Mouse (Mus musculus) ES-Bruce4 (cell line): ENCODE data around the gene Tenm4. TPM values are rescaled to one million over a fixed set of nuclear protein-coding genes. Genes with fewer than 3 reads are reported as not detected.

ENCODE experiments used
- H3K27ac ChIP-seq: 2 replicates; pipeline ENCODE4 v1.5.1; 2012; ENCODE audit warnings: low read length, inconsistent platforms; ENCODE audit not compliant: insufficient read depth
- H3K27me3 ChIP-seq: 2 replicates; pipeline ENCODE4 v1.6.1; 2012; ENCODE audit warnings: mild to moderate bottlenecking, low read length, inconsistent platforms; ENCODE audit not compliant: control insufficient read depth, poor library complexity, insufficient read depth, severe bottlenecking
- H3K36me3 ChIP-seq: 2 replicates; pipeline ENCODE4 v1.6.1; 2012; ENCODE audit warnings: inconsistent platforms, mild to moderate bottlenecking, low read length, moderate library complexity; ENCODE audit not compliant: control insufficient read depth, poor library complexity, insufficient read depth, severe bottlenecking
- H3K4me1 ChIP-seq: one replicate; pipeline ENCODE4 v1.8.1; 2011; ENCODE audit warnings: low read length; ENCODE audit not compliant: control insufficient read depth, insufficient read depth
- H3K4me3 ChIP-seq: 2 replicates; pipeline ENCODE4 v1.5.1; 2011; ENCODE audit warnings: low read depth, mild to moderate bottlenecking, low read length
- H3K9ac ChIP-seq: 2 replicates; pipeline ENCODE4 v1.6.1; 2012; ENCODE audit warnings: low read depth, mild to moderate bottlenecking, inconsistent platforms; ENCODE audit not compliant: poor library complexity, severe bottlenecking
- H3K9me3 ChIP-seq: replicated peaks from 2 replicates; pipeline ENCODE4 v1.6.1; 2012; ENCODE audit warnings: mild to moderate bottlenecking, low read length, inconsistent platforms; ENCODE audit not compliant: control insufficient read depth, poor library complexity, insufficient read depth, severe bottlenecking
- CTCF ChIP-seq: IDR thresholded peaks from one replicate; pipeline ENCODE4 v1.8.1; 2011; ENCODE audit warnings: low read depth, low read length
- EP300 ChIP-seq: IDR thresholded peaks from 2 replicates; pipeline ENCODE4 v1.6.1; 2011; ENCODE audit warnings: low read depth, low read length; ENCODE audit not compliant: insufficient read depth
- POLR2A ChIP-seq: IDR thresholded peaks from one replicate; pipeline ENCODE4 v1.8.1; 2011; ENCODE audit warnings: low read length; ENCODE audit not compliant: insufficient read depth
- polyA plus RNA-seq: library from polyadenylated mRNA; stranded (reverse); fragments of >200 nt; gene quantifications from 2 replicates; pipeline ENCODE4 v1.2.4, GENCODE M21; 2011; ENCODE audit warnings: low read depth; ENCODE audit not compliant: missing spikeins, insufficient read depth, insufficient read length

Gene Tenm4
- polyA plus RNA-seq: 4.6 and 4.8 TPM in 2 replicates

GRCm38 (mm10) chr7:96170924-96171595 is at the start of gene Tenm4:
Tenm4 (plus strand) TSS chr7:96171246.
- Histone ChIP-seq H3K9ac (no peak within 1 kb of the TSS), H3K27me3 (no peaks in the 10 kb centered on the region)
- TF ChIP-seq EP300: no peak

DNA sequence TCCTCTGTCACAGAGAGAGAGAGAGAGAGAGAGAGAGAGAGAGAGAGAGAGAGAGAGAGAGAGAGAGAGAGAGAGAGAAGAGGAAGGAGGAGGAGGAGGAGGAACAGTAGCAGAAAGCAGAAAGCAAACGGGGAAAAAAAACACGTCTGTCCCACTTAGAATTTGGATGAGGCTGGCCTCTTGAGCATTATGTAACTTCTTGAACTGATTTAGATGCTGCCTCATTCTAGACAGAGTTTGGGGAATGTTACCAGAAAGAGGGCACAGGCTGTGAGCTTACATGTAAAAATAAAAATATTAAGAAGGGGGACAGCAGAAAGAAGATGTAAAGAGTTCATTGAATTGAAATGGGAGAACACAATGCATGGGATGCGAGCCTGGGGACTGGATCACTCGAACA is 40.3 kb upstream of the Tenm4 start:
- no peak overlapping the region for H3K4me3 ChIP-seq
- TF ChIP-seq EP300 (no peak), CTCF (no peak), POLR2A (no peak)
- H3K9me3 ChIP-seq: no peaks in the 10 kb centered on the region
- no peak overlapping the region for H3K27ac ChIP-seq
- no peak overlapping the region for H3K9ac ChIP-seq
- no peaks in the 10 kb centered on the region for H3K36me3 ChIP-seq
- H3K4me1 ChIP-seq: no peaks in the 10 kb centered on the region
- no peaks in the 10 kb centered on the region for H3K27me3 ChIP-seq

More at GRCm38 (mm10) chr7:96170924-96171595, at the start of gene Tenm4:
- Histone ChIP-seq H3K4me3 (no peak within 1 kb of the TSS), H3K27ac (no peak within 1 kb of the TSS), H3K36me3 (no peaks in the 10 kb centered on the region), H3K9me3 (0 out of 2 replicates have a peak, but pooled peaks cover 4% of the 10 kb centered on the region), H3K4me1 (peaks cover 6% of the 10 kb centered on the region)

GRCm38 (mm10) chr7:96131175-96131574 is 39.9 kb upstream of the Tenm4 start:
- TF ChIP-seq POLR2A: no peak
- no peak for TF ChIP-seq CTCF

GRCm38 (mm10) chr7:96136497-96136961 is 34.5 kb upstream of the Tenm4 start:
- no peaks in the 10 kb centered on the region for H3K4me1 ChIP-seq
- H3K27ac ChIP-seq: no peak overlapping the region
- TF ChIP-seq CTCF (no peak), POLR2A (no peak), EP300 (no peak)
- H3K36me3 ChIP-seq: no peaks in the 10 kb centered on the region
- no peaks in the 10 kb centered on the region for H3K9me3 ChIP-seq
- no peak overlapping the region for H3K9ac ChIP-seq
- H3K4me3 ChIP-seq: no peak overlapping the region
- no peaks in the 10 kb centered on the region for H3K27me3 ChIP-seq

More at GRCm38 (mm10) chr7:96131175-96131574, 39.9 kb upstream of the Tenm4 start:
- Histone ChIP-seq H3K27me3 (no peaks in the 10 kb centered on the region), H3K9ac (no peak overlapping the region), H3K9me3 (no peaks in the 10 kb centered on the region), H3K4me3 (no peak overlapping the region), H3K36me3 (no peaks in the 10 kb centered on the region), H3K4me1 (no peaks in the 10 kb centered on the region), H3K27ac (no peak overlapping the region)

- TF ChIP-seq EP300: no peak
- TF ChIP-seq POLR2A: no peak
- TF ChIP-seq CTCF: no peak
- H3K9ac ChIP-seq: no peak overlapping the region
These were observed 29.2 kb upstream of the Tenm4 start for GRCm38 (mm10) chr7:96141876-96142275.

GRCm38 (mm10) chr7:96142973-96143596 is 28.0 kb upstream of the Tenm4 start:
- TF ChIP-seq CTCF (no peak), EP300 (no peak), POLR2A (no peak)
- H3K4me1 ChIP-seq: no peaks in the 10 kb centered on the region

More at GRCm38 (mm10) chr7:96141876-96142275, 29.2 kb upstream of the Tenm4 start:
- Histone ChIP-seq H3K36me3 (no peaks in the 10 kb centered on the region), H3K4me1 (no peaks in the 10 kb centered on the region), H3K9me3 (peaks cover 4% of the 10 kb centered on the region), H3K27ac (no peak overlapping the region), H3K27me3 (no peaks in the 10 kb centered on the region), H3K4me3 (no peak overlapping the region)

More at GRCm38 (mm10) chr7:96142973-96143596, 28.0 kb upstream of the Tenm4 start:
- no peaks in the 10 kb centered on the region for H3K36me3 ChIP-seq
- no peak overlapping the region for H3K4me3 ChIP-seq
- no peak overlapping the region for H3K9ac ChIP-seq
- H3K27ac ChIP-seq: no peak overlapping the region
- H3K27me3 ChIP-seq: no peaks in the 10 kb centered on the region
- peaks cover 4% of the 10 kb centered on the region for H3K9me3 ChIP-seq
